Mouse (Mus musculus) heart, adult 11 months (tissue): ENCODE results near the gene Olfr470.
"Not testable (repeated sequence)": the region's sequence is repeated elsewhere in the genome, so short reads cannot be mapped to it uniquely, and the experiment has no call there.

Source experiments
- DNase-seq: peaks from one replicate; pipeline ENCODE4 v3.0.0; 2022

Olfr470 gene

DNA sequence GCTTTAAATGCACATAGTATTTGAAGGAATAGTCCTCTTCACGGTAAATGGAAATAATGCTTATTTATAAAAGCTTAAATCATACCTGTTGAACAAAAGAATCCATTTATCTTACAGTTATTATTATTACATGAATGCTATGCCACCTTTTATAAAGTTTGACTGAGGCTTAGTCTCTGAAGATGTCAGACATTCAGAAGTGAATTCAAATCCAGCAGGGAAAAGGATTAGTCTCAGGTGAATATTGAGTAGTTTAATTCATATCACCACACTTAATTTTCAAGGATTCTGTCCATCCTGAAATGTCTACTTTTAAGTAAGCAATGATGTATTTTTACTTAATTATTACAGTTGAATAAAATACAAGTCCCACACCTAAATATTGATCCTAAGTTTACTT lies at the start of gene Olfr470:
Olfr470 (minus strand) TSS at position 101 of the 400 bp plus-strand sequence.
- not testable (repeated sequence) for DNase-seq

- DNase-seq, result no peak
Measured at GRCm38 (mm10) chr7:107841719-107842118, 5.6 kb downstream of the Olfr470 start.

DNA sequence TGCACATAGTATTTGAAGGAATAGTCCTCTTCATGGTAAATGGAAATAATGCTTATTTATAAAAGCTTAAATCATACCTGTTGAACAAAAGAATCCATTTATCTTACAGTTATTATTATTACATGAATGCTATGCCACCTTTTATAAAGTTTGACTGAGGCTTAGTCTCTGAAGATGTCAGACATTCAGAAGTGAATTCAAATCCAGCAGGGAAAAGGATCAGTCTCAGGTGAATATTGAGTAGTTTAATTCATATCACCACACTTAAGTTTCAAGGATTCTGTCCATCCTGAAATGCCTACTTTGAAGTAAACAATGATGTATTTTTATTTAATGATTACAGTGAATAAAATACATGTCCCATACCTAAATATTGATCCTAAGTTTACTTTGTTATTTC lies 21.8 kb downstream of the Olfr470 start, which contains the start of gene Olfr469:
Olfr469 (minus strand) TSS at position 101 of the 400 bp plus-strand sequence.
- DNase-seq, result not testable (repeated sequence)

DNA sequence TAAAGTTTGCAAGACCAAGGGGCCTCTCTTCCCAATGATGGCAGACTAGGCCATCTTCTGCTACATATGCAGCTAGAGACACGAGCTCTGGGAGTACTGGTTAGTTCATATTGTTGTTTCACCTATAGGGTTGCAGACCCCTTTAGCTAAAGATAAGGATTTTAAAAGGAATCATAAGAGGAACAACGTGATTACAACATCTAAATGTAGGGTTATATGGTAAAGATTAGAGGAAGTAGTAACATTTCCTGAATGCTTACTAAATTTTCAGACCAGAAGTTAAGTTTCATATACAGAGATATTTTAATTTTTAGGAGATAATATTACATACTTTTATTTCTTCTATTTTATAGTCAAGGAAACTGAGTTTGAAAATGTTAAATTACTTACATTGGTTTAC lies 23.4 kb downstream of the Olfr470 start:
- not testable (repeated sequence) for DNase-seq

GRCm38 (mm10) chr7:107819442-107819841 lies 27.8 kb downstream of the Olfr470 start:
- no peak for DNase-seq

DNA sequence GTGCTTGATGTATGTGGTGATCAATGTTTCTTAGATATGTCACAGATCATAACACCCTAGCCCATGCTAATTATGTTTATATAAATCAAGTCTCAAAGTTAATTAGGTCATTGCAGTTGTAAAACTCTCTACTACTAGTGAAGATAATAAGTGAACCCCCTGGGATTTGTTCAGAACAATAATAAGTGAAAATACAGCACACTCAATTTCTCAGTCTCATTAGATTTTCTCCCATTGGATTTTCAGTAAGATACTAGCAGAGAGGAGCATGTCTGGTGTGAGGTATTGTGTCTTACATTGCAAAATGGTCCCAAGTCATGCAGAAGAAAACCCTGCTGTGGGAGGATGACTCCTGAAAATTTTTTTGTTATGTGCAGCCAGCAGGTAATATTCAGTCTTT lies 35.3 kb downstream of the Olfr470 start, which contains the start of gene Olfr467:
Olfr467 (plus strand) TSS at position 301 of the 400 bp plus-strand sequence.
- DNase-seq, result no peak

- DNase-seq, result no peak
Measured at GRCm38 (mm10) chr7:107802138-107802537, 45.2 kb downstream of the Olfr470 start.

DNA sequence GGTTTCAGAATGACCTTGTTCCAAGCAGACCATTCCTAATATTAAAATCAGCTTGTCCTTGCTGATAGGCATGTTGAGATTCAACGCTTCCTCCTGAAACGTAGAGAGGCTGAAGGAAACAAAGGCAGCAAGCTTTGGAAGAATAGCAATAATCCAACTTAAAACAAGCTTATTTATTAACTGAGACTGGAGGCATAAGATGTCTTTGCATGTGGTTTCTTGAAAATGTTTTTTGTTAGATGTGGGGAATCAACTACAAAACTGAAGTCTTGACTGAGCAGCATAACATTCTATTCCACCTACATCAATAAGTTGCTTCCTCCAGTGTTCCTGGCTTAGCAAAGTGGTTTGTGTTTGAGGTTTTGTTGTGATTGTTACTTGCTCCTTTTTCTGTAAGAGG lies 46.2 kb downstream of the Olfr470 start, which contains the start of gene Ovch2:
Ovch2 (minus strand) TSS at position 101 of the 400 bp plus-strand sequence.
- DNase-seq, result no peak

- no peak for DNase-seq
Measured at GRCm38 (mm10) chr7:107796500-107796899, 50.8 kb downstream of the Olfr470 start.
